Mouse (Mus musculus) embryonic facial prominence, embryonic 10.5 days (tissue): ENCODE data around the gene Olfr564. TPM values are rescaled to one million over a fixed set of nuclear protein-coding genes. Genes with fewer than 3 reads are reported as not detected.

ENCODE experiments used
- DNase-seq: peaks from one replicate; pipeline ENCODE4 v3.0.0-alpha.2; 2017; ENCODE audit warnings: low spot score
- H3K27ac ChIP-seq: fragments of 300-500 bp; sonication (generic); replicated peaks from 2 replicates; pipeline ENCODE4 v1.5.1; 2016; ENCODE audit warnings: mild to moderate bottlenecking
- H3K27me3 ChIP-seq: fragments of 300-500 bp; sonication (generic); replicated peaks from 2 replicates; pipeline ENCODE4 v1.6.1; 2016; ENCODE audit warnings: low read depth, mild to moderate bottlenecking; ENCODE audit not compliant: poor library complexity, severe bottlenecking
- H3K36me3 ChIP-seq: fragments of 300-500 bp; sonication (generic); replicated peaks from 2 replicates; pipeline ENCODE4 v1.6.1; 2016; ENCODE audit warnings: mild to moderate bottlenecking, moderate library complexity
- H3K4me1 ChIP-seq: fragments of 300-500 bp; sonication (generic); 2 replicates; pipeline ENCODE4 v1.6.1; 2016
- H3K4me3 ChIP-seq: fragments of 300-500 bp; sonication (generic); 2 replicates; pipeline ENCODE4 v1.5.1; 2016; ENCODE audit warnings: mild to moderate bottlenecking, moderate library complexity
- H3K9me3 ChIP-seq: fragments of 300-500 bp; sonication (generic); 2 replicates; pipeline ENCODE4 v1.6.1; 2016; ENCODE audit warnings: mild to moderate bottlenecking
- WGBS: fragments of 180-500 bp; shearing (Covaris S2); methylation state at CpG from one replicate; pipeline ENCODE4 v1.1.7; 2016; 5-methylcytosine and 5-hydroxymethylcytosine counted together
- polyA plus RNA-seq: library from polyadenylated mRNA; unstranded; fragments of >200 nt; fragmentation: Nextera tagmentation; extraction: Ambion mirVana; gene quantifications from 2 replicates; pipeline ENCODE4 v1.2.1, GENCODE M21; 2016

Olfr564 gene
- not detected in 2 replicates for polyA plus RNA-seq

DNA sequence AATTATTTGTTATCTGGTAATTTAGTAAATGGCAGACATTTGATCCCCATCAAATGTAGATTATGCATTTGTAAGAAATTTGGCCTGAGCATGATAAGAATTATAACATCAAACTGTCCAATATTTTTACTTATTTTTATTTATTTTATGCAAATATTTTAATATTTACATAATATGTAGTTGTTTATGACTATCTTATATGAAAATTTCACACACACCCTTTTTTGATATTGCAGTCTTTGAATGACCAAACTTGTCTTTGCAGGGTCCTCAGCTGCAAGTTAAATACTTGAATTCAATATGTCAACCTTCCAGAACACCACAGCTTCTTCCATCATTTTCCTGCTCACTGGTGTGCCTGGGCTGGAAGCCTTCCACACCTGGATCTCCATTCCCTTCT lies at the start of gene Olfr564:
Olfr564 (plus strand) TSS at position 301 of the 400 bp plus-strand sequence.
- no peak within 1 kb of the TSS for H3K4me3 ChIP-seq
- H3K27ac ChIP-seq = no peak within 1 kb of the TSS
- no peaks in the 10 kb centered on the region for H3K4me1 ChIP-seq
- no peaks in the 10 kb centered on the region for H3K36me3 ChIP-seq
- no peak for DNase-seq
- no peaks in the 10 kb centered on the region for H3K9me3 ChIP-seq
- no peaks in the 10 kb centered on the region for H3K27me3 ChIP-seq

DNA sequence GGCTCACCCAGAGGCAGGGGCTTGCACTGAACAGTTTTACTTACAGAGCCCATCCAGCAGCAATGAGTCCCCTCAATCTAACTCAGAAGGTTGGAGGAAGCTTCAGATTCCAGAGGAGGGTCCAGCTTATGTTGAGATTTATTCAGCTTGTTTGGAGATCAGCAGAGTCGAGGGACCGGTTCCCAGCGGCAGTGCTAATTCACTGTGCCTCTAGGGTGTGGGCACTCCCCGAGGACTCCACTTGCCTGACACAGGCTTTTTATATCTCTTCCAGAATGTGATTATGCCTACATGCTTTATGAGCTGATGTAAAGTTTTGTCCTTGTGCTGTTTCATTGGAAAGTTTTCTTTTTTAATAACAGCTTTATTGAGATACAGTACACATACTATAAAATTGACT lies 44.0 kb upstream of the Olfr564 start, which contains the start of the genes Olfr560 and Olfr78:
Olfr560 (minus strand) TSS at position 101 of the 400 bp plus-strand sequence.
Olfr78 (minus strand) TSS at position 206 of the 400 bp plus-strand sequence.
- no peak for DNase-seq
- H3K27ac ChIP-seq = no peak within 1 kb of the TSS
- no peaks in the 10 kb centered on the region for H3K27me3 ChIP-seq
- no peaks in the 10 kb centered on the region for H3K4me1 ChIP-seq
- H3K36me3 ChIP-seq = no peaks in the 10 kb centered on the region
- H3K4me3 ChIP-seq = no peak within 1 kb of the TSS
- no peaks in the 10 kb centered on the region for H3K9me3 ChIP-seq
- WGBS = 76% methylated on average over 4 of the region's 4 CpGs

DNA sequence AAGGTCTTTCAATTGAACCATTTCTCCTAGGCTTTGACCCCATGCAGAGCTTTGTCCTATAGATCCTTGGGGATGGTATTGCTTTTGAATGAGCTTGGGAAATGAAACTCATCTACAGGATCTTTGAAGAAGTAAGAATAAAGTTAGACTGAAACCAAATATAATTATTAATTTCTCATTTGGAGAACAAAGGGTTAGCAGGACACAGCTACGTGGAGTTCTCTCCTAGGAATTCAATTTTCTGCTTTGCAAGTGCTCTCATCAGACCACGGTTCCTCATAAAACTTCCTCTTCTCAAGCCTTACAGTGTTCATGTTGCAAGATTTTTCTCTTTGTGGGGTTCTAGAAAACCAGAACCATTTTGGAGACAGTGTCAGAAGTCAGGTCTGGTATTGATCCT lies 32.4 kb upstream of the Olfr564 start, which contains the start of gene Olfr561:
Olfr561 (plus strand) TSS at position 301 of the 400 bp plus-strand sequence.
- Histone ChIP-seq H3K27ac (no peak within 1 kb of the TSS), H3K9me3 (no peaks in the 10 kb centered on the region), H3K27me3 (no peaks in the 10 kb centered on the region), H3K36me3 (no peaks in the 10 kb centered on the region), H3K4me1 (no peaks in the 10 kb centered on the region), H3K4me3 (no peak within 1 kb of the TSS)
- DNase-seq = no peak
- WGBS = 87% methylated on average over 2 of the region's 2 CpGs

Other genes starting within 250 kb of the Olfr564 start
- 0.24 and 0.54 TPM in 2 replicates for gene Trim21, start 238.0 kb upstream of the Olfr564 start, polyA plus RNA-seq
- gene Olfr550, start 232.0 kb upstream of the Olfr564 start, polyA plus RNA-seq = not detected in 2 replicates
- not detected in 2 replicates for gene Olfr551, start 211.6 kb upstream of the Olfr564 start, polyA plus RNA-seq
- gene Olfr552, start 205.7 kb upstream of the Olfr564 start, polyA plus RNA-seq = not detected in 2 replicates
- not detected in 2 replicates for gene Olfr553, start 185.3 kb upstream of the Olfr564 start, polyA plus RNA-seq
- gene Olfr554, start 165.0 kb upstream of the Olfr564 start, polyA plus RNA-seq = not detected in 2 replicates
- gene Olfr555, start 144.7 kb upstream of the Olfr564 start, polyA plus RNA-seq = not detected in 2 replicates
- gene Olfr556, start 138.6 kb upstream of the Olfr564 start, polyA plus RNA-seq = not detected in 2 replicates
- gene Trim68, start 116.2 kb upstream of the Olfr564 start, polyA plus RNA-seq = 10.9 and 13.2 TPM in 2 replicates
- not detected in 2 replicates for gene Olfr557, start 107.6 kb upstream of the Olfr564 start, polyA plus RNA-seq
- 0.09 TPM in 1 of 2 replicates, not detected in the other for gene Olfr558, start 101.3 kb upstream of the Olfr564 start, polyA plus RNA-seq
- not detected in 2 replicates for gene Olfr33, start 84.4 kb upstream of the Olfr564 start, polyA plus RNA-seq
- not detected in 2 replicates for gene Olfr559, start 76.0 kb upstream of the Olfr564 start, polyA plus RNA-seq
- gene Olfr560, start 44.1 kb upstream of the Olfr564 start, polyA plus RNA-seq = not detected in 2 replicates
- not detected in 2 replicates for gene Olfr78, start 44.0 kb upstream of the Olfr564 start, polyA plus RNA-seq
- gene Olfr561, start 32.3 kb upstream of the Olfr564 start, polyA plus RNA-seq = not detected in 2 replicates
- not detected in 2 replicates for gene Olfr566, start 55.3 kb downstream of the Olfr564 start, polyA plus RNA-seq
- gene Olfr568, start 73.6 kb downstream of the Olfr564 start, polyA plus RNA-seq = not detected in 2 replicates
- gene Olfr569, start 87.4 kb downstream of the Olfr564 start, polyA plus RNA-seq = not detected in 2 replicates
- gene Olfr570, start 91.1 kb downstream of the Olfr564 start, polyA plus RNA-seq = not detected in 2 replicates
- 0.07 TPM in 1 of 2 replicates, not detected in the other for gene Olfr571, start 114.1 kb downstream of the Olfr564 start, polyA plus RNA-seq
- not detected in 2 replicates for gene Olfr572, start 120.9 kb downstream of the Olfr564 start, polyA plus RNA-seq
- not detected in 2 replicates for gene Olfr573-ps1, start 139.1 kb downstream of the Olfr564 start, polyA plus RNA-seq
- gene Olfr574, start 145.0 kb downstream of the Olfr564 start, polyA plus RNA-seq = not detected in 2 replicates
- gene Olfr575, start 155.3 kb downstream of the Olfr564 start, polyA plus RNA-seq = not detected in 2 replicates
- not detected in 2 replicates for gene Olfr576, start 159.2 kb downstream of the Olfr564 start, polyA plus RNA-seq
- gene Olfr577, start 172.5 kb downstream of the Olfr564 start, polyA plus RNA-seq = not detected in 2 replicates
- gene Olfr578, start 185.8 kb downstream of the Olfr564 start, polyA plus RNA-seq = not detected in 2 replicates
- not detected in 2 replicates for gene Olfr582, start 234.5 kb downstream of the Olfr564 start, polyA plus RNA-seq
- gene Olfr583, start 247.8 kb downstream of the Olfr564 start, polyA plus RNA-seq = not detected in 2 replicates